Mouse (Mus musculus) intestine, embryonic 15.5 days (tissue): ENCODE data around the gene Nkpd1. TPM values are rescaled to one million over a fixed set of nuclear protein-coding genes. Genes with fewer than 3 reads are reported as not detected.
A peak's percentile ranks its signal among the peaks of the same experiment; 100 is the strongest.

Experiments used
- ATAC-seq: fragments of 200-750 bp; cut with Nextera tagmentation; 2 replicates; pipeline ENCODE4 v1.8.0; 2017; ENCODE audit warnings: moderate TSS enrichment, moderate library complexity
- H3K27ac ChIP-seq: fragments of 300-500 bp; sonication (generic); 2 replicates; pipeline ENCODE4 v1.5.1; 2015; ENCODE audit warnings: mild to moderate bottlenecking, inconsistent platforms
- H3K27me3 ChIP-seq: fragments of 300-500 bp; sonication (generic); replicated peaks from 2 replicates; pipeline ENCODE4 v1.6.1; 2015; ENCODE audit warnings: inconsistent platforms
- H3K36me3 ChIP-seq: fragments of 300-500 bp; sonication (generic); 2 replicates; pipeline ENCODE4 v1.6.1; 2015; ENCODE audit warnings: inconsistent platforms
- H3K4me1 ChIP-seq: fragments of 300-500 bp; sonication (generic); replicated peaks from 2 replicates; pipeline ENCODE4 v1.6.1; 2015; ENCODE audit warnings: inconsistent platforms
- H3K4me2 ChIP-seq: fragments of 300-500 bp; sonication (generic); replicated peaks from 2 replicates; pipeline ENCODE4 v1.6.1; 2015; ENCODE audit warnings: mild to moderate bottlenecking, inconsistent platforms
- H3K4me3 ChIP-seq: fragments of 300-500 bp; sonication (generic); replicated peaks from 2 replicates; pipeline ENCODE4 v1.5.1; 2015; ENCODE audit warnings: inconsistent platforms
- H3K9ac ChIP-seq: fragments of 300-500 bp; sonication (generic); 2 replicates; pipeline ENCODE4 v1.6.1; 2015; ENCODE audit warnings: inconsistent platforms
- H3K9me3 ChIP-seq: fragments of 300-500 bp; sonication (generic); 2 replicates; pipeline ENCODE4 v1.6.1; 2016; ENCODE audit warnings: inconsistent platforms
- WGBS: fragments of 180-500 bp; shearing (Covaris S2); methylation state at CpG from one replicate; pipeline ENCODE4 v1.1.7; 2015; 5-methylcytosine and 5-hydroxymethylcytosine counted together
- polyA plus RNA-seq: library from polyadenylated mRNA; unstranded; fragments of >200 nt; fragmentation: Nextera tagmentation; extraction: Ambion mirVana; gene quantifications from 2 replicates; pipeline ENCODE4 v1.2.1, GENCODE M21; 2015

Nkpd1 gene
- polyA plus RNA-seq, result 0.10 and 0.11 TPM in 2 replicates

DNA sequence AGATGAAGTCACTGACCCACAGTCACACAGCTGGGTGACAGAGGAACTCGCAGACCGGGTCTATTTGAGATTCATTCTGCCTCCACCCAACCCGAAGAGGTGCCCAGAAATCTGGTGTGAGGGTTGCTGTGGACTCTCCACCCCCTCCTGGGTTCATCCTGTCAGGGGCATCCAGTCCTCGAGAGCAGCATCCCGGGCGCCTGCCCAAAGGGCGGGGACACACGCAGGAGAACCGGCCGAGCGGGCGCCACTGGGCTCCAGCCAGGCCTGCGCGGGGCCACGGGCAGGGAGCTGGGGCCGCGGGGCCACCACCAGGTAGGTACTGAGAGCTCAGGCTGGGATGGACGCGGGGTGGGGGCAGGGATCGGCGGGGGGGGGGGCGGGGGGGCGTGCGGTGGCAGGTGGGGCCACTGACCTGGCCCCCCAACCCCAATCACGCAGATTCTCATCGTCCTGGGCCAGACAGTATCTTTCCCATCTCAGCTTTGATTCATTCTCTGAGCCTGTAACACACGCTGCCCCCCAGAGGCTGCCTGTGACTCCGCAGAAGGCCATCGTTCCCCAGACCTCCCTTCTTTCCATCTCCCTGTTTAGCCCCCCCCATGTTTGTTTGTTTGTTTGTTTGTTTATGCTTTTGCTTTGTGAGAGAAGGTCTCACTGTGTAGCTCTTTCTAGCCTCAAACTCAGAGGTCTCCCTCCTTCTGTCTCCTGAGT, at the start of gene Nkpd1:
Nkpd1 (plus strand) TSS at position 187 of the 714 bp plus-strand sequence.
- Histone ChIP-seq H3K4me3 (peak within 1 kb of the TSS; percentile 17; the same call in 1 of the 2 replicates), H3K27me3 (peaks cover 56% of the 10 kb centered on the region)

GRCm38 (mm10) chr7:19468279-19468678, 49.4 kb upstream of the Nkpd1 start:
- Histone ChIP-seq H3K4me1 (0 out of 2 replicates have a peak, but pooled peaks cover 8% of the 10 kb centered on the region), H3K4me3 (no peak overlapping the region), H3K9ac (no peak overlapping the region), H3K27ac (no peak overlapping the region), H3K4me2 (no peak overlapping the region), H3K36me3 (no peaks in the 10 kb centered on the region), H3K27me3 (peaks cover 51% of the 10 kb centered on the region), H3K9me3 (no peaks in the 10 kb centered on the region)
- 66% methylated on average over 12 of the region's 12 CpGs for WGBS
- ATAC-seq, result no peak

More for the DNA sequence above, at the start of gene Nkpd1:
- Histone ChIP-seq H3K27ac (no peak within 1 kb of the TSS), H3K9me3 (no peaks in the 10 kb centered on the region), H3K4me2 (peak within 1 kb of the TSS; percentile 51), H3K9ac (peak within 1 kb of the TSS; percentile 3; the same call in 1 of the 2 replicates), H3K36me3 (no peaks in the 10 kb centered on the region), H3K4me1 (peaks cover 11% of the 10 kb centered on the region)
- WGBS, result 4% methylated on average over 24 of the region's 29 CpGs
- peak; percentile 36; the same call in 1 of the 2 replicates for ATAC-seq

GRCm38 (mm10) chr7:19469404-19469803, 48.2 kb upstream of the Nkpd1 start:
- no peak overlapping the region for H3K9ac ChIP-seq
- H3K36me3 ChIP-seq, result no peaks in the 10 kb centered on the region
- no peak overlapping the region for H3K27ac ChIP-seq
- no peak overlapping the region for H3K4me3 ChIP-seq
- 25% methylated on average over 23 of the region's 23 CpGs for WGBS
- 0 out of 2 replicates have a peak, but pooled peaks cover 9% of the 10 kb centered on the region for H3K4me1 ChIP-seq
- no peaks in the 10 kb centered on the region for H3K9me3 ChIP-seq
- peaks cover 57% of the 10 kb centered on the region for H3K27me3 ChIP-seq
- no peak overlapping the region for H3K4me2 ChIP-seq
- no peak for ATAC-seq

- Histone ChIP-seq H3K27ac (no peak overlapping the region), H3K27me3 (peaks cover 62% of the 10 kb centered on the region), H3K36me3 (no peaks in the 10 kb centered on the region), H3K4me1 (0 out of 2 replicates have a peak, but pooled peaks cover 3% of the 10 kb centered on the region), H3K9ac (no peak overlapping the region), H3K4me2 (peak overlapping the region; percentile 26; the same call in 1 of the 2 replicates), H3K9me3 (no peaks in the 10 kb centered on the region), H3K4me3 (no peak overlapping the region)
- WGBS, result 16% methylated on average over 14 of the region's 14 CpGs
- ATAC-seq, result no peak
Observed at GRCm38 (mm10) chr7:19470308-19470707, 47.3 kb upstream of the Nkpd1 start.

- Histone ChIP-seq H3K9ac (no peak overlapping the region), H3K4me1 (0 out of 2 replicates have a peak, but pooled peaks cover 3% of the 10 kb centered on the region), H3K27me3 (peaks cover 61% of the 10 kb centered on the region), H3K4me2 (no peak overlapping the region), H3K27ac (no peak overlapping the region), H3K9me3 (no peaks in the 10 kb centered on the region), H3K36me3 (no peaks in the 10 kb centered on the region), H3K4me3 (no peak overlapping the region)
- no peak for ATAC-seq
- 36% methylated on average over 4 of the region's 4 CpGs for WGBS
Observed at GRCm38 (mm10) chr7:19472403-19472802, 45.2 kb upstream of the Nkpd1 start.

- Histone ChIP-seq H3K4me2 (peak overlapping the region; percentile 96), H3K4me1 (0 out of 2 replicates have a peak, but pooled peaks cover 3% of the 10 kb centered on the region), H3K9ac (peak overlapping the region; percentile 54), H3K9me3 (no peaks in the 10 kb centered on the region), H3K36me3 (no peaks in the 10 kb centered on the region), H3K4me3 (peak overlapping the region; percentile 57), H3K27me3 (peaks cover 57% of the 10 kb centered on the region), H3K27ac (peak overlapping the region; percentile 70)
- ATAC-seq, result peak; percentile 92
- WGBS, result under 1% methylated on average over 88 of the region's 89 CpGs
Observed at GRCm38 (mm10) chr7:19473875-19474443, 43.7 kb upstream of the Nkpd1 start.

DNA sequence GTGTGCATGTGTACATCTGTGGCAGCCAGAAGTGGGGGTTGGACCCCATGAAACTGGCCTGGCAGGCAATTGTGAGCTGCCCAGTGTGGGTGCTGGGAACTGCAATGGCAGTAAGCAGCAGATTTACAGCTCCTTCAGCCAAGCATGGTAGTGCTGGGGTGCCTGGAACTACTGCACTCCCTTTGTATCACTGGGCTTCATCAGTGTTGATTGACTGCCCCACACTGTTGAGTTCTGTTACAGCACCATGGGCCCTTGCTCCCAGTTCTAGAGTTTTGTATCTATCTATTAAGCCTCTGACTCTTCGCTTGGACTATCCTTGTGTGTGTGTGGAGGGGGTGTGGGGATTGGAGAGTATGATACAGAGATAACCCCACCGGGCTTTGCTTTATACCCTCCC, 40.6 kb upstream of the Nkpd1 start:
- no peak for ATAC-seq
- Histone ChIP-seq H3K27ac (no peak overlapping the region), H3K36me3 (no peaks in the 10 kb centered on the region), H3K9ac (no peak overlapping the region), H3K9me3 (no peaks in the 10 kb centered on the region), H3K4me2 (no peak overlapping the region), H3K27me3 (peaks cover 30% of the 10 kb centered on the region), H3K4me3 (no peak overlapping the region), H3K4me1 (0 out of 2 replicates have a peak, but pooled peaks cover 3% of the 10 kb centered on the region)
- WGBS, result 60% methylated on average over 2 of the region's 2 CpGs

DNA sequence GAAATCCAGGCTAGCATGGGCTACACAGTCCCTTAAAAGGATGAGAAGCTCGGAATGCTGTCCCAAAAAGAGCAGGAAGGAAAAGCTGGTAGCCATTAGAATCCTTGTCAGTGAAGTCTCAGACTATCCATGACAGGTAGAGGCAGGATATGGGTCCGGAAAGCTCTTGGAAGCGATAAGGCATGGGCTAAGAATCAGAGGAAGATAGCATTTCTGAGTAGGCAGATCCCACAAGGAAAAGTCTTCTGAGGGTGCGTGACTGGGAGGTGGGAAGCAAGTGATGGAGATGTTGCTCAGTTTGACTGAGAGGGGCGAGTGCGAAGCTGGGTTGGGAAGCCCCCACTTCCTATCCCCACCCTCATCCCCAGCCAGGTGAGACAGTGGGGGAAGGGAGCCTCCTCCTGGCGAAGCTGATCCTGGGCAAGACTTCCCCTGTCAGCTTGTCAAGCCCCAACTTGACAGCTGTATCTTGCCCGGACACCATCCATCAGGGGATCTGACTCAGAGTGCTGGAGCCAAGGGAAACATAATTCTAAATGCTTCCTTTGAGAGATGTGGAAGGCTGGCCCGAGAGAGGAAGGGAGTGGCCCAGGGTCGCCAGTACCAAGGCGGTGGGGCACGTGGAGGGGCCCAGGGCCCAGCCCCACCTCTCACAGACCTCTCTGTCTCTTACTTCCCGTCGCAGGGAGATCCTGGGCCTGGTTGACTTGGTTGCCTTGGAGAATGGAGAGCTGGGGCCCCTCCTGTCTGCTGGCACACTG, 39.8 kb upstream of the Nkpd1 start:
- ATAC-seq, result no peak
- no peaks in the 10 kb centered on the region for H3K9me3 ChIP-seq
- WGBS, result 25% methylated on average over 14 of the region's 14 CpGs
- H3K4me1 ChIP-seq, result 0 out of 2 replicates have a peak, but pooled peaks cover 3% of the 10 kb centered on the region
- H3K4me3 ChIP-seq, result no peak overlapping the region
- peaks cover 23% of the 10 kb centered on the region for H3K27me3 ChIP-seq
- no peaks in the 10 kb centered on the region for H3K36me3 ChIP-seq
- no peak overlapping the region for H3K4me2 ChIP-seq
- H3K27ac ChIP-seq, result no peak overlapping the region
- H3K9ac ChIP-seq, result no peak overlapping the region

DNA sequence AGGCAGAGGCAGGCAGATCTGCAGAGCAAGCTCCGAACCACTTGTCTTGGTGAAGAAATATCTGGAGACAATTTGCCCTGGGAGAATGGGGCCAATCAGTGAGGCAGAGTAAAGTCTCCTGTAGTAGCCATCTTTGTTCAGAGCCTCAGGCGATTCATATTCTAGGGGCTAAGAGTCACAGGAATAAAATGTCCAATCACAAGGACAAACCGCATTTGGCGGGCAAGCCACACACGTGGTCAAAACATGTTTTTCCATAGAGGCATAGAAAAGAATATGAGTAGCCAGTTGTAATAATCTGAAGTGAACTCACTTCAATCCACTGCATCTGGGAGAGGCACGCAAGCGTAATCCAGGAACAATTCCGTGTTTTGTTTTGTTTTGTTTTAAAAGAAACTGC, 34.4 kb upstream of the Nkpd1 start:
- Histone ChIP-seq H3K36me3 (no peaks in the 10 kb centered on the region), H3K9me3 (no peaks in the 10 kb centered on the region), H3K4me3 (no peak overlapping the region), H3K4me2 (no peak overlapping the region), H3K27ac (no peak overlapping the region), H3K4me1 (no peaks in the 10 kb centered on the region), H3K27me3 (peaks cover 9% of the 10 kb centered on the region), H3K9ac (no peak overlapping the region)
- WGBS, result 82% methylated on average over 8 of the region's 8 CpGs
- ATAC-seq, result no peak

DNA sequence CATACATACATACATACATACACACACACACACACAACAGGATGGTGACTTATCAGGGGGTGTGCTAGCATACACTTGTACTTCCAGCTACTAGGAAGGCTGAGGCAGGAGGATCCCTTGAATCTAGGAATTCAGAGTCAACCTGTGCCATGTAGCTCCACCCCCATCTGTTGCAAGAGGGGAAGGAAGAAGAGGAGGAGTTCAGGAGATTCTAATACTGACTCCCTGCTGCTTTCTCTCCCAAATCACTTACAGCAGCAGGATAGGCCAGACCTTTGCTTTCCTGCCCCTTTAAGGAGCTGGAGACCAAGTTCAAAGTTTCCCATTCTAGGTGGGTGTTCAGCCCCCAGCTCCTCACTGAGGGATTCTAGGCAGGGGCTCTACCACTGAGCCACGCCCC, 32.1 kb upstream of the Nkpd1 start:
- Histone ChIP-seq H3K4me1 (peaks cover 4% of the 10 kb centered on the region), H3K4me3 (no peak overlapping the region), H3K27ac (no peak overlapping the region), H3K27me3 (peaks cover 28% of the 10 kb centered on the region), H3K9me3 (no peaks in the 10 kb centered on the region), H3K9ac (no peak overlapping the region), H3K4me2 (no peak overlapping the region), H3K36me3 (no peaks in the 10 kb centered on the region)
- WGBS, result 92% methylated on average over 1 of the region's 1 CpGs
- no peak for ATAC-seq

- no peak overlapping the region for H3K27ac ChIP-seq
- WGBS, result 89% methylated on average over 7 of the region's 7 CpGs
Observed at GRCm38 (mm10) chr7:19486549-19486948, 31.1 kb upstream of the Nkpd1 start.

DNA sequence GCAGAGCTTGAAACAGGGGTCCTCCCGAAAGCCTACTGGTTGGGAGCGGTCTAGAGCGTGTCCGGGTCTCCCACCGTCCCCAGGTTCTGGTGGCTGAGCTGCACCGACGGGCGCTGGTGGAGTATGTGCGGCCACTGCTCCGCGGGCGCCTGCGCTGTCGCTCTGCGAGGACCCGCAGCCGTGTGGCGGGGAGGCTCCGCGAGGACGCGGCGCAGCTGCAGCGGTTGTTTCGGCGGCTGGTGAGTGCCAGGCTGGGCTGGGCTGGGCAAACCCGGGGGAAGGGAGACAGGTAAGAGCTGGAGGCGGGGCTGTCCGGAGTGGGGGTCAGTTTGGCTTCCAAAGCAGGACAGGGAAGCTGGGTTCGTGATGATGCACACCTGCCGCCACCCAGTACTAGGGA, 28.1 kb upstream of the Nkpd1 start:
- Histone ChIP-seq H3K27ac (no peak overlapping the region), H3K36me3 (no peaks in the 10 kb centered on the region), H3K9ac (no peak overlapping the region), H3K27me3 (peaks cover 46% of the 10 kb centered on the region), H3K4me1 (peaks cover 10% of the 10 kb centered on the region), H3K9me3 (no peaks in the 10 kb centered on the region), H3K4me3 (0 out of 2 replicates have a peak overlapping the region, but pooled peaks have one; percentile 6), H3K4me2 (peak overlapping the region; percentile 8; the same call in 1 of the 2 replicates)
- 11% methylated on average over 31 of the region's 31 CpGs for WGBS
- ATAC-seq, result no peak

More at GRCm38 (mm10) chr7:19486549-19486948, 31.1 kb upstream of the Nkpd1 start:
- peaks cover 6% of the 10 kb centered on the region for H3K4me1 ChIP-seq
- H3K4me3 ChIP-seq, result no peak overlapping the region
- H3K4me2 ChIP-seq, result no peak overlapping the region
- no peaks in the 10 kb centered on the region for H3K9me3 ChIP-seq
- no peak for ATAC-seq
- H3K9ac ChIP-seq, result no peak overlapping the region
- peaks cover 38% of the 10 kb centered on the region for H3K27me3 ChIP-seq
- H3K36me3 ChIP-seq, result no peaks in the 10 kb centered on the region
